Mouse (Mus musculus) cortical plate, adult 2 months (tissue): ENCODE measurements around the gene Rab28.

Experiments
- CTCF ChIP-seq: fragments of 200-500 bp; IDR thresholded peaks from 2 replicates; pipeline ENCODE4 v1.5.1; 2011; ENCODE audit warnings: mild to moderate bottlenecking, control low read depth, low read length; ENCODE audit not compliant: insufficient read depth; ENCODE audit errors: extremely low read depth
- POLR2A ChIP-seq: fragments of 200-500 bp; IDR thresholded peaks from 2 replicates; pipeline ENCODE4 v1.6.1; 2011; ENCODE audit warnings: mild to moderate bottlenecking, low read length, control low read depth; ENCODE audit not compliant: insufficient read depth; ENCODE audit errors: extremely low read depth

- TF ChIP-seq CTCF = no peak
- TF ChIP-seq POLR2A = no peak
Observed at GRCm38 (mm10) chr5:41725573-41725972, 17.6 kb upstream of the Rab28 start.
